15 mouse cellular contexts compared by ENCODE assay signal in the genomic region with DNA sequence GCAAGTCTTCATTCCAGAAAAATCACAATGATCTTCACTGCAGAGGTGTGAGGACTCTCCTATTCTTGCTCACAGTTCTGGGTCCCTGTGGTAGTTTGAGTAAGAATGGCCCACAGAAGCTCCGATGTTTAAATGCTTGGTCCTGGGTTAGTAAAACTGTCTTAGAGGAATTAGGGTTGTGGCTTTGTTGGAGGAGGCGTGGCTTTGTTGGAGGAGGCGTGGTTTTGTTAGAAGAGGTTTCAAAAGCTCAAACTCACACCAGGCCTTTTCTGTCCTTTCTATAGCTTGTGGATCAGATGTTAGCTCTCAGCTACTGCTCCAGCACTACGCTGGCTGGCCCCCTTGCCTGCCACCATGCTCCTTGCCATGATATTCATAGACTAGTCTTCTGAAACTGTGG. TPM values are rescaled to one million over a fixed set of nuclear protein-coding genes. Genes with fewer than 3 reads are reported as not detected.
DNase-seq lines count a peak whose midpoint lies in the region; ATAC-seq lines count a peak whose summit lies in the region.
"Had no signal": no experiment of that assay in that cellular context is flagged by ENCODE, and none has a peak within 500 bp of the region (broad histone marks: within the 10 kb centered on the region; RNA-seq: fewer than 3 reads in every experiment).

No protein-coding gene starts in this region.

- no peak overlapping the region for H3K27ac ChIP-seq in lung, embryonic 15.5 days
- H3K27ac ChIP-seq in hindbrain, embryonic 13.5 days = no peak overlapping the region
- H3K27ac ChIP-seq: neural tube, embryonic 12.5 days had no signal

- H3K9me3 ChIP-seq in lung, embryonic 15.5 days = no peaks in the 10 kb centered on the region
- no peaks in the 10 kb centered on the region for H3K9me3 ChIP-seq in hindbrain, embryonic 13.5 days
- H3K9me3 ChIP-seq: neural tube, embryonic 12.5 days had no signal

- no peak for ATAC-seq in CD4-positive, CD25-positive, alpha-beta regulatory T cell, adult 4 months
- no peak; the same call in 1 of the 2 replicates for ATAC-seq in lung, embryonic 15.5 days (ENCODE audit: borderline replicate concordance, extremely low read depth, low FRiP score, low TSS enrichment)
- peak; percentile 68 for ATAC-seq in megakaryocyte progenitor cell, adult 5-6 weeks (replicated peaks; ENCODE audit: poor library complexity)
- no peak for ATAC-seq in hindbrain, embryonic 13.5 days (ENCODE audit: low FRiP score)
- ATAC-seq: intestine, postnatal 0 days; Patski had no signal

- no peak overlapping the region for H3K4me3 ChIP-seq in lung, embryonic 15.5 days
- no peak overlapping the region for H3K4me3 ChIP-seq in hindbrain, embryonic 13.5 days
- H3K4me3 ChIP-seq: erythroblast, embryonic 14.5 days; neural tube, embryonic 12.5 days had no signal

- H3K27me3 ChIP-seq in lung, embryonic 15.5 days = no peaks in the 10 kb centered on the region
- H3K27me3 ChIP-seq in hindbrain, embryonic 13.5 days = no peaks in the 10 kb centered on the region
- H3K27me3 ChIP-seq: neural tube, embryonic 12.5 days had no signal

- WGBS in lung, embryonic 15.5 days = 37% methylated on average over 4 of the region's 4 CpGs
- 63% methylated on average over 4 of the region's 4 CpGs for WGBS in hindbrain, embryonic 13.5 days

- H3K4me1 ChIP-seq in lung, embryonic 15.5 days = peaks cover 13% of the 10 kb centered on the region
- H3K4me1 ChIP-seq in hindbrain, embryonic 13.5 days (replicated peaks) = no peaks in the 10 kb centered on the region
- H3K4me1 ChIP-seq: neural tube, embryonic 12.5 days had no signal

- H3K36me3 ChIP-seq in lung, embryonic 15.5 days = no peaks in the 10 kb centered on the region
- no peaks in the 10 kb centered on the region for H3K36me3 ChIP-seq in hindbrain, embryonic 13.5 days
- H3K36me3 ChIP-seq: neural tube, embryonic 12.5 days had no signal

- peak; percentile 46 for DNase-seq in CD4-positive, CD25-positive, alpha-beta regulatory T cell, adult 2 months (ENCODE audit: low read depth, low spot score)
- no peak for DNase-seq in lung, postnatal 25 days (ENCODE audit: low spot score)
- peak; percentile 49 for DNase-seq in c-Kit-positive CD71-negative TER-119-negative erythroid progenitor cells, embryonic 14.5 days (ENCODE audit: low read depth)
- DNase-seq in layer of hippocampus, postnatal 25 days (ENCODE audit: extremely low spot score in 1 of 2, low spot score in 1 of 2) = no peak
- DNase-seq: adrenal gland, postnatal 36 days; cerebellum, adult 9-10 months; thymus, postnatal 25 days had no signal

- H3K4me2 ChIP-seq in lung, embryonic 15.5 days = 0 out of 2 replicates have a peak overlapping the region, but pooled peaks have one; percentile 14
- no peak overlapping the region for H3K4me2 ChIP-seq in hindbrain, embryonic 13.5 days
- H3K4me2 ChIP-seq: neural tube, embryonic 12.5 days had no signal

- no peak overlapping the region for H3K9ac ChIP-seq in lung, embryonic 15.5 days
- no peak overlapping the region for H3K9ac ChIP-seq in hindbrain, embryonic 13.5 days
- H3K9ac ChIP-seq: neural tube, embryonic 12.5 days had no signal

RNA-seq across cellular contexts. Expression of a gene that starts 27.6 kb away (rescaled TPM):
- polyA plus RNA-seq in CD4-positive, CD25-positive, alpha-beta regulatory T cell, adult 4 months (2017; shearing (Covaris generic)) = not detected
- polyA plus RNA-seq in lung, embryonic 15.5 days (2015; fragmentation: Nextera tagmentation; extraction: Ambion mirVana) = 0.17 and 0.30 TPM in 2 replicates
- total RNA-seq in megakaryocyte progenitor cell, adult 5-6 weeks (2015) = not detected in 2 replicates
- not detected in 2 replicates for total RNA-seq in megakaryocyte progenitor cell, adult 5-6 weeks (2017)
- polyA plus RNA-seq in hindbrain, embryonic 13.5 days (2015; fragmentation: Nextera tagmentation; extraction: Ambion mirVana) = 4.3 and 5.1 TPM in 2 replicates
- 100 to 1,000 TPM; 309 to 310 TPM for total RNA-seq in layer of hippocampus, postnatal 25 days (2021)
- polyA plus RNA-seq: erythroblast, embryonic 14.5 days; Patski had no signal

RNA-seq across cellular contexts. Expression of a gene that starts 57.8 kb away (rescaled TPM):
- polyA plus RNA-seq in CD4-positive, CD25-positive, alpha-beta regulatory T cell, adult 4 months (2017; shearing (Covaris generic)) = 10 to 100 TPM; 36.5 to 73.7 TPM
- polyA plus RNA-seq in lung, embryonic 15.5 days (2015; fragmentation: Nextera tagmentation; extraction: Ambion mirVana) = 123 and 130 TPM in 2 replicates
- 70.0 and 71.1 TPM in 2 replicates for total RNA-seq in megakaryocyte progenitor cell, adult 5-6 weeks (2015)
- 194 and 197 TPM in 2 replicates for total RNA-seq in megakaryocyte progenitor cell, adult 5-6 weeks (2017)
- 113 and 120 TPM in 2 replicates for polyA plus RNA-seq in hindbrain, embryonic 13.5 days (2015; fragmentation: Nextera tagmentation; extraction: Ambion mirVana)
- total RNA-seq in layer of hippocampus, postnatal 25 days (2021) = 100 to 1,000 TPM; 148 to 156 TPM

Comparison
In these comparisons a context has a peak if more than half of its experiments do, and no peak if none do; other contexts are left out.
1. DNase-seq: peak in CD4-positive, CD25-positive, alpha-beta regulatory T cell, adult 2 months (single experiment) and c-Kit-positive CD71-negative TER-119-negative erythroid progenitor cells, embryonic 14.5 days (single experiment); none in lung, postnatal 25 days (single experiment) and layer of hippocampus, postnatal 25 days (0 of 2).